Mouse (Mus musculus) liver, adult 2 months (tissue): Measurements from ENCODE around the gene Vmn2r90. TPM values are rescaled to one million over a fixed set of nuclear protein-coding genes. Genes with fewer than 3 reads are reported as not detected.
A peak's percentile ranks its signal among the peaks of the same experiment; 100 is the strongest.
"Not testable (repeated sequence)": the region's sequence is repeated elsewhere in the genome, so short reads cannot be mapped to it uniquely, and the experiment has no call there.

ENCODE experiments used
- DNase-seq: peaks from one replicate; pipeline ENCODE4 v3.0.0-alpha.2; 2011; ENCODE audit warnings: low read depth, low spot score; ENCODE audit errors: extremely low read depth
- H3K27ac ChIP-seq: fragments of 200-500 bp; replicated peaks from 2 replicates; pipeline ENCODE4 v1.5.1; 2012; ENCODE audit warnings: low read depth, mild to moderate bottlenecking, control low read depth, inconsistent platforms, low read length; ENCODE audit not compliant: insufficient read depth
- H3K27me3 ChIP-seq: fragments of 200-500 bp; 2 replicates; pipeline ENCODE4 v1.6.1; 2012; ENCODE audit warnings: mild to moderate bottlenecking, moderate library complexity, low read length, inconsistent platforms; ENCODE audit not compliant: control insufficient read depth, insufficient read depth
- H3K36me3 ChIP-seq: fragments of 200-500 bp; 2 replicates; pipeline ENCODE4 v1.6.1; 2012; ENCODE audit warnings: low read length, inconsistent platforms; ENCODE audit not compliant: control insufficient read depth, insufficient read depth
- H3K4me1 ChIP-seq: fragments of 200-500 bp; 2 replicates; pipeline ENCODE4 v1.6.1; 2011; ENCODE audit warnings: low read length; ENCODE audit not compliant: control insufficient read depth, insufficient read depth
- H3K4me3 ChIP-seq: fragments of 200-500 bp; 2 replicates; pipeline ENCODE4 v1.5.1; 2011; ENCODE audit warnings: low read depth, mild to moderate bottlenecking, control low read depth, low read length, moderate library complexity; ENCODE audit not compliant: insufficient read depth
- H3K79me2 ChIP-seq: fragments of 200-500 bp; 2 replicates; pipeline ENCODE4 v1.6.1; 2012; ENCODE audit warnings: inconsistent platforms, mild to moderate bottlenecking, low read length, moderate library complexity; ENCODE audit not compliant: control insufficient read depth, insufficient read depth
- H3K9ac ChIP-seq: fragments of 200-500 bp; 2 replicates; pipeline ENCODE4 v1.6.1; 2012; ENCODE audit warnings: low read depth, mild to moderate bottlenecking, control low read depth, inconsistent platforms, low read length
- CTCF ChIP-seq: fragments of 200-500 bp; IDR thresholded peaks from 2 replicates; pipeline ENCODE4 v1.5.1; 2011; ENCODE audit warnings: low read depth, low read length, control low read depth
- POLR2A ChIP-seq: fragments of 200-500 bp; IDR thresholded peaks from 2 replicates; pipeline ENCODE4 v1.6.1; 2011; ENCODE audit warnings: low read length, control low read depth; ENCODE audit not compliant: insufficient read depth; ENCODE audit errors: extremely low read depth
- WGBS: fragments of 180-500 bp; shearing (Covaris S2); methylation state at CpG from one replicate; pipeline ENCODE4 v1.1.7; 2018; 5-methylcytosine and 5-hydroxymethylcytosine counted together
- polyA plus RNA-seq: library from polyadenylated mRNA; depleted of rRNA; stranded (reverse); fragments of >200 nt; gene quantifications from 2 replicates; pipeline ENCODE4 v1.2.3, GENCODE M21; 2012
- total RNA-seq: library from RNA; depleted of rRNA; stranded (reverse); fragments of >200 nt; gene quantifications from 2 replicates; pipeline ENCODE4 v1.2.3, GENCODE M21; 2014

Vmn2r90 gene
- total and polyA plus RNA-seq, 2 experiments = not detected

DNA sequence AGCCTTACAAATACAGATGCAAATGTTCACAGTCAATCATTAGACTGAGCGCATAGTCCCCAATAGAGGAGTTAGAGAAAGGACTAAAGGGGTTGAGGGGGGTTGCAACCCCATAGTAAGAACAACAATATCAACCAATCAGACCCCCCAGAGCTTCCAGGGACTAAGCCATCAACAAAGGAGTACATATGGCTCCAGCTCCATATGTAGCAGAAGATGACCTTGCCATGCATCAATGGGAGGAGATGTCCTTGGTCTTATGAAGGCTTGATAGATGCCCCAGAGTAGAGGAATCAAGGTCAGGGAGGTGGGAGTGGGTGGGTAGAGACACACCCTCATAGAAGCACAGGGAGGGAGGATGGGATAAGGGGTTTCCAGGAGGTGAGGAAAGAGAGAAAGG is 35.1 kb downstream of the Vmn2r90 start:
- no peaks in the 10 kb centered on the region for H3K4me1 ChIP-seq
- no peaks in the 10 kb centered on the region for H3K36me3 ChIP-seq
- TF ChIP-seq CTCF (no peak), POLR2A (no peak)
- H3K4me3 ChIP-seq = no peak overlapping the region
- no peak for DNase-seq
- no peaks in the 10 kb centered on the region for H3K27me3 ChIP-seq
- H3K27ac ChIP-seq = no peak overlapping the region
- H3K79me2 ChIP-seq = no peaks in the 10 kb centered on the region
- H3K9ac ChIP-seq = no peak overlapping the region
- WGBS = 90% methylated on average over 1 of the region's 1 CpGs

GRCm38 (mm10) chr17:17739300-17739699 is 35.8 kb downstream of the Vmn2r90 start:
- not testable (repeated sequence) for H3K4me3 ChIP-seq, DNase-seq, H3K27me3 ChIP-seq, H3K79me2 ChIP-seq, H3K36me3 ChIP-seq, H3K9ac ChIP-seq, H3K4me1 ChIP-seq, H3K27ac ChIP-seq
- WGBS = 89% methylated on average over 7 of the region's 7 CpGs

DNA sequence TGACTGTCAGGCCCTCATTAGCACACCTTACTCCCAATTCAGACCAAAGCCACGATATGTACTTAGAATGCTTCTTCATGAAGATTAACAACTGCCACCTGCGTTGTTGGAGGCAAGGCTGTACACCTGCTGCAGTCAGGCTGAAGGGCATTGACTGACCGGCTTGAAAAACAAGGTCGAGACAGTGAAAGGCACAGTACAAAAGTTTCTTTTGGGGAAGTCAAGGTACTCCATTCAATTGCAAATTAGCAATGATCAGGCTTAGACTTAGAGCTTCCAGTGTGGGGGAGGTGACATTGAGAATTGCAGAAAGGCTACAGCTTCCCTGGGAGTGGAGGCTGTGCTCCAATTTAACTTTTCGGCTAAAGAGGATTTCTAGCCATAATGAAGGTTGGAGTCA is 36.4 kb downstream of the Vmn2r90 start:
- H3K27ac ChIP-seq, H3K9ac ChIP-seq, DNase-seq, H3K79me2 ChIP-seq, H3K4me3 ChIP-seq, H3K4me1 ChIP-seq, H3K27me3 ChIP-seq, H3K36me3 ChIP-seq: not testable (repeated sequence)
- 75% methylated on average over 5 of the region's 5 CpGs for WGBS

GRCm38 (mm10) chr17:17741516-17741915 is 38.0 kb downstream of the Vmn2r90 start:
- not testable (repeated sequence) for H3K27me3 ChIP-seq, H3K27ac ChIP-seq, H3K4me1 ChIP-seq, H3K36me3 ChIP-seq, H3K9ac ChIP-seq, H3K79me2 ChIP-seq, H3K4me3 ChIP-seq, DNase-seq

DNA sequence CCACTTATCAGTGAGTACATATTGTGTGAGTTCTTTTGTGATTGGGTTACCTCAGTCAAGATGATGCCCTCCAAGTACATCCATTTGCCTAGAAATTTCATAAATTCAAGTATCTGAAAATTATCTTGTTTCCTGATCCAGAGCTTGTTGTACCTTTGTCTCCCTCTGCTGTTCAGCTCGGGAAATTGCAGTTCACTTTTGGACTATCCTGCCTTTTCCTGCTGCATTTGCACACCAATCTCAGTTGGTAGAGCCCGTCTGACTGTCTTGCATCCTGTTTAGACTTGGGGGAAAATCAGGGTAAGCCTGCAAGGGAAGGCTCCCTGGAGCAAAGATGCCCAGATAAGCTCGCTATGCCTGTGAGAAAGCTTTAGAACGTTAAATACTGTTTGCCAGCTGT is 45.8 kb downstream of the Vmn2r90 start:
- H3K79me2 ChIP-seq, H3K27me3 ChIP-seq, H3K4me1 ChIP-seq, H3K4me3 ChIP-seq, H3K9ac ChIP-seq, H3K27ac ChIP-seq, H3K36me3 ChIP-seq: not testable (repeated sequence)
- peak; percentile 53 for DNase-seq
- WGBS = 4% methylated on average over 4 of the region's 4 CpGs

DNA sequence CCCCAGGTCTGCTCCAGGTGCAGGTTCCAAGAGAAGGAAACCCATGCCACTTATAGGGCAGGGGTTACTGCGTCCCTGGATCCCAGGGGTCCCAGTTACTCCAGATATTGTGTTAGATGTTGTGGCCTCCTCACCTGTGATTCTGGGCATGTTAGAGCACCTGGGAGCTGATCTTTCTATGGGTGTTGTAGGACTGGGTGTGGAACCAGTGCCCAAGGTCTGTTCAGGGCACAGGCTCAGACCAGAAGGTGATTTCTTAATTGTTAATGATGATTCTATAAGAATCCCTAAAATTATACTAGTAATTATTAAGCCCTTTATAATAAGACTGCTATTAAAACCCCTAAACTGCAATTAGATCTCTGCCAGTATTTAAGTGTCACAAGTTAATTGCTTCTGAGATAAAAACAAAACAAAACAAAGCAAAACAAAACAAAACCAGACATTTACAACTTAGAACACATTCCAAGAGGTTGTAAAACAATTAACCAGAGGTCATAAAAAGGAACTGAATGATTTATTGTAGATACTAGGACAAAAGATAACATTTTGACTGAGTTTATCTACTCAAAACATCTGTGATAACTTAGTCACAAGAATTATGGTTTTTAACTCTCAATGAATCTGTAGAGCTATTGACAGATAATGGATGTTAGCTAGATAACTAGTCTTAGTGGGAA is 59.2 kb downstream of the Vmn2r90 start:
- Histone ChIP-seq H3K27ac (no peak overlapping the region), H3K36me3 (no peaks in the 10 kb centered on the region), H3K4me3 (no peak overlapping the region), H3K9ac (no peak overlapping the region), H3K4me1 (no peaks in the 10 kb centered on the region), H3K27me3 (0 out of 2 replicates have a peak, but pooled peaks cover 3% of the 10 kb centered on the region), H3K79me2 (no peaks in the 10 kb centered on the region)
- WGBS = 87% methylated on average over 1 of the region's 1 CpGs
- no peak for DNase-seq
- TF ChIP-seq POLR2A = no peak
- TF ChIP-seq CTCF = no peak
